Comparison of ENCODE assay signal across 22 mouse cellular contexts in the genomic region with DNA sequence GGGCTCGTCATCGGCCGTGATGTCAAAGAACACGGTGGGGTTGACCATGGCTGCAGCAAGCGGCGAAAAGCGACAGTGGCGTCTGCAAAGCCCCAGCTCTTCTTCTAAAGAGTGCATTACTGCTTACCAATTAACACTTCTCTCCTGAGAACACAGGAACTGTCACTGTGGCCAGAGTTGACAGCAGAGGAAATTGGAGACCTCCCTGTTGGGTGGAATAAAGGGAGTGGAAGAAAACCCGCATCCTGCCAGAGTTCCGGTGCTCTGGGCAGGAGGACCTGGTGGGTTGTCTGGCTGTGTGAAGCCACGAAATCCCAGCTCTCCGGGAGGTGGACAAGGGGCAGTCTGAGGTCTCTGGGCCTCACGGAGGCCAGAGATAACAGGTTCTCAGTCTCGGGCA.
"Had no signal": no experiment of that assay in that cellular context is flagged by ENCODE, and none has a peak within 500 bp of the region (broad histone marks: within the 10 kb centered on the region; RNA-seq: fewer than 3 reads in every experiment).

No protein-coding gene starts in this region.

- ATAC-seq: forebrain, embryonic 13.5 days; forebrain, embryonic 14.5 days; forebrain, embryonic 15.5 days; forebrain, embryonic 16.5 days; forebrain, postnatal 0 days had no signal

- DNase-seq: cerebellum, adult 2 months; cerebellum, adult 8-10 months; cerebellum, adult 9-10 months; cerebellum, adult 9-11 months; cerebellum, postnatal 10 days; cerebellum, postnatal 14 days; cerebellum, postnatal 25 days; cerebellum, postnatal 36 days; embryo, embryonic 11 days; forebrain, postnatal 0 days; gastrocnemius, adult 2 months; gastrocnemius, postnatal 10 days; gastrocnemius, postnatal 14 days; gastrocnemius, postnatal 25 days; gastrocnemius, postnatal 36 days; heart, adult 11 months; heart, adult 18-20 months; heart, adult 2 months had no signal
